Mouse (Mus musculus) heart, embryonic 14.5 days (tissue): ENCODE measurements around the gene Runx3. TPM values are rescaled to one million over a fixed set of nuclear protein-coding genes. Genes with fewer than 3 reads are reported as not detected.

Source experiments
- ATAC-seq: fragments of 200-750 bp; cut with Nextera tagmentation; 2 replicates; pipeline ENCODE4 v1.8.0; 2017; ENCODE audit warnings: low read depth, moderate TSS enrichment; ENCODE audit not compliant: insufficient number of reproducible peaks, insufficient read depth, low FRiP score
- H3K27ac ChIP-seq, 2 experiments: fragments of 200-500 bp in 1 of 2; fragments of 300-500 bp in 1 of 2; sonication (generic) in 1 of 2; replicated peaks in 1 of 2; 2 replicates each; pipeline ENCODE4 v1.5.1; 2012 to 2014; ENCODE audit warnings: low read depth in 2 of 2, low read length in 2 of 2, control low read depth in 1 of 2, mild to moderate bottlenecking in 1 of 2, mixed read lengths in 1 of 2; ENCODE audit not compliant: control insufficient read depth in 1 of 2, insufficient read depth in 1 of 2
- H3K27me3 ChIP-seq: fragments of 300-500 bp; sonication (generic); 2 replicates; pipeline ENCODE4 v1.6.1; 2014; ENCODE audit warnings: mild to moderate bottlenecking, low read length, control low read depth; ENCODE audit not compliant: control insufficient read depth, insufficient read depth
- H3K36me3 ChIP-seq: fragments of 300-500 bp; sonication (generic); 2 replicates; pipeline ENCODE4 v1.6.1; 2014; ENCODE audit warnings: mild to moderate bottlenecking, control low read depth, low read length, mixed read lengths; ENCODE audit not compliant: control insufficient read depth, insufficient read depth
- H3K4me1 ChIP-seq, 2 experiments: fragments of 200-500 bp in 1 of 2; fragments of 300-500 bp in 1 of 2; sonication (generic) in 1 of 2; 2 replicates each; pipeline ENCODE4 v1.6.1; 2012 to 2014; ENCODE audit warnings: low read length in 2 of 2, control low read depth in 1 of 2, mixed read lengths in 1 of 2; ENCODE audit not compliant: control insufficient read depth in 2 of 2, insufficient read depth in 2 of 2
- H3K4me2 ChIP-seq: fragments of 300-500 bp; sonication (generic); 2 replicates; pipeline ENCODE4 v1.6.1; 2014; ENCODE audit warnings: mild to moderate bottlenecking, low read length
- H3K4me3 ChIP-seq, 2 experiments: fragments of 200-500 bp in 1 of 2; fragments of 300-500 bp in 1 of 2; sonication (generic) in 1 of 2; 2 replicates each; pipeline ENCODE4 v1.5.1; 2012 to 2014; ENCODE audit warnings: low read length in 2 of 2, mild to moderate bottlenecking in 2 of 2, control low read depth in 1 of 2, low read depth in 1 of 2, moderate library complexity in 1 of 2; ENCODE audit not compliant: control insufficient read depth in 1 of 2, insufficient read depth in 1 of 2
- H3K9ac ChIP-seq: fragments of 300-500 bp; sonication (generic); 2 replicates; pipeline ENCODE4 v1.6.1; 2014; ENCODE audit warnings: mild to moderate bottlenecking, low read length
- H3K9me3 ChIP-seq: fragments of 300-500 bp; sonication (generic); 2 replicates; pipeline ENCODE4 v1.6.1; 2016; ENCODE audit warnings: low read length, control low read depth; ENCODE audit not compliant: control insufficient read depth
- WGBS: fragments of 180-500 bp; shearing (Covaris S2); extraction: QIAGEN DNeasy Blood & Tissue Kit; methylation state at CpG from one replicate; pipeline ENCODE4 v1.1.7; 2014; 5-methylcytosine and 5-hydroxymethylcytosine counted together
- polyA plus RNA-seq: library from polyadenylated mRNA; unstranded; fragments of >200 nt; fragmentation: Nextera tagmentation; extraction: Ambion mirVana; gene quantifications from 2 replicates; pipeline ENCODE4 v1.2.1, GENCODE M21; 2014

Gene Runx3
- polyA plus RNA-seq: 0.08 and 0.09 TPM in 2 replicates

GRCm38 (mm10) chr4:135120342-135121100 is at the start of gene Runx3:
Gene Runx3, plus strand, starts transcription at chr4:135120652.
- H3K4me1 ChIP-seq: no peaks in the 10 kb centered on the region
- no peak within 1 kb of the TSS for H3K4me2 ChIP-seq
- WGBS: 84% methylated on average over 18 of the region's 18 CpGs
- peaks cover 6% of the 10 kb centered on the region; the same call in 1 of the 2 replicates for H3K27me3 ChIP-seq
- no peak for ATAC-seq
- H3K27ac ChIP-seq: no peak within 1 kb of the TSS
- no peak within 1 kb of the TSS for H3K4me3 ChIP-seq
- no peaks in the 10 kb centered on the region for H3K36me3 ChIP-seq
- H3K9me3 ChIP-seq: no peaks in the 10 kb centered on the region
- H3K9ac ChIP-seq: no peak within 1 kb of the TSS

DNA sequence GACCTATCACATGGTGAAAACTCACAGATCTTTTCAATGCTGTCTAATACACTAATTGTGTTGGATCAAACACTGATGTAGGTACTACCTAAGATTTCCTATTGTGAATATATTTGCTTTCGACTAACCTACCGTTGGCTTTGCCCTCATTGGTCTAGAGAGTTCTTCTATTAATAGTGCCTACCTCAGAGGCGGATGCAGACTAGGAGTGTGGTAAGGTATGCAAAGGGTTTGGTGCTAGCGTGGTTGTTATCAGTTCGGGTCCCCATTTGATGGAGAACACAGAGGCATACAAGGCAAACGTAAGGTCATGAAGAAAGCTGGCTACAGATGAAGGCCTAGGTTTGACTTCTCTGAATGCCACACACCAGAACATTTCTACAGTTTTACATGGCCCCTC is 47.8 kb upstream of the Runx3 start:
- no peak overlapping the region for H3K4me2 ChIP-seq
- H3K36me3 ChIP-seq: no peaks in the 10 kb centered on the region
- peaks cover 0 to 2% of the 10 kb centered on the region in 2 experiments; a peak in 2 of 4 replicates for H3K4me1 ChIP-seq
- no peak for ATAC-seq
- H3K9ac ChIP-seq: no peak overlapping the region
- no peaks in the 10 kb centered on the region for H3K9me3 ChIP-seq
- no peak overlapping the region for H3K4me3 ChIP-seq
- no peak overlapping the region for H3K27ac ChIP-seq
- 48% methylated on average over 6 of the region's 6 CpGs for WGBS
- H3K27me3 ChIP-seq: no peaks in the 10 kb centered on the region

DNA sequence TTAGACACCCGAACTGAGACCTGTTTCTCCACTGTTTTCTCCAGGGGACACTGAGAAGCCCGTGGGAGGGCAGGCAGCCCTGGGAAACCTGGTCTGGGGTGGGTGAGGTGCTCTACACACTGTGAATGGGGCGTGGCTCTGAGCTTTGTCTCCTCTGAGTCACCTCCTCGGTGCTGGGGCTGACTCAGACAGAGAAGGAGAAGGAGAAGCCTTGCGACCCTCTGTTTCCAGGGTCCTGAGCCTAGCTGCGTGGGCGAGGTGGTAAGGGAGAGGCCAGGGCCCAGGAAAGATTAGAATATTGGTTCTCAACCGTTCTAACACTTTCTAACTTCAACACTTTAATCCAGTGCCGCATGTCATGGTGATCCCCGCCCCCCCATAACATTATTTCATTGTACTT is 46.9 kb upstream of the Runx3 start:
- Histone ChIP-seq H3K36me3 (no peaks in the 10 kb centered on the region), H3K9ac (no peak overlapping the region), H3K4me3 (no peak overlapping the region), H3K4me2 (no peak overlapping the region), H3K9me3 (no peaks in the 10 kb centered on the region), H3K27me3 (no peaks in the 10 kb centered on the region), H3K4me1 (peaks cover 0 to 2% of the 10 kb centered on the region in 2 experiments; a peak in 2 of 4 replicates), H3K27ac (no peak overlapping the region)
- ATAC-seq: no peak
- 67% methylated on average over 10 of the region's 10 CpGs for WGBS

DNA sequence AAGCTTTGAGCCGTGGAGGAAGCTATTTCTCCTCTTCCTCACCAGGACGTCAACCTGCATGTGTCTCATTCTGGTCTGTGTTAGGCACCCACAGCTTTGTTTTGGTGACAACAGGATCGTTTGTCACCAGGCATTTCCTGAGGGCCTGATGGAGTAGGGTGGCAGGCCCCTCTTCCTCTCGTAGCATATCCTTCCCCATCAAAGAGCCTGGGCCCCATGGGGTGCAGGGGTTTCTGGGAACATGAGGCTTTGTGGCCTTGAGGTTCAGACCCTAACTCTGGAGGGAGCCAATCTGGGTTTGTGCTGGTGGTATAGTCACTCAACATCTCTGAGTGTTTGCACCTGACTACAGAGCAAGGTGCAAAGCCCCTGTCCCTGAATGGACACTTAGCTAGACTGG is 45.8 kb upstream of the Runx3 start:
- WGBS: 66% methylated on average over 4 of the region's 4 CpGs
- H3K27ac ChIP-seq: no peak overlapping the region
- no peak overlapping the region for H3K9ac ChIP-seq
- H3K9me3 ChIP-seq: no peaks in the 10 kb centered on the region
- no peak for ATAC-seq
- no peak overlapping the region for H3K4me2 ChIP-seq
- H3K4me1 ChIP-seq: peaks cover 0 to 2% of the 10 kb centered on the region in 2 experiments; a peak in 2 of 4 replicates
- no peak overlapping the region for H3K4me3 ChIP-seq
- no peaks in the 10 kb centered on the region for H3K36me3 ChIP-seq
- H3K27me3 ChIP-seq: no peaks in the 10 kb centered on the region

DNA sequence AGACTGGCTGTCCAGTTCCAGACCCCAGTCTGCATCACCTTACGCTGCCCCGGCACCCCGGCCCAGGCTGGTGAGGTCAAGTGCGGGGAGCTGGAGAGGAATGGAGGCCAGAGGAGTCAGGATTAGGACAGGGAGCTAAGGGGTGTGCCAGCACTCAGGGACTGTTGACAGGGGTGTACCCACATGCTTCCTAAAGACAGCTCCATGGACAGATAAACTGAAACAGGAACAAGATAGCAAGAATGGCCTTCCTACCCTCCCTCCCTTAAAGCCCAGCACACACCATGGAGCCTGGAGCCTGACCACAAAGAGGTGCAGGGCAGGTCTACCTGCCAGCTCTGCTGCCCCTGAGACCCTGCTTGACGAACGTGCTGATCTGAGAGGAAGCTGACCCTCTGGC is 45.1 kb upstream of the Runx3 start:
- Histone ChIP-seq H3K4me1 (peaks cover 2 to 6% of the 10 kb centered on the region in 2 experiments; a peak in 2 of 4 replicates), H3K9ac (no peak overlapping the region), H3K4me2 (no peak overlapping the region), H3K4me3 (no peak overlapping the region), H3K9me3 (no peaks in the 10 kb centered on the region), H3K27ac (no peak overlapping the region), H3K36me3 (no peaks in the 10 kb centered on the region), H3K27me3 (no peaks in the 10 kb centered on the region)
- WGBS: 53% methylated on average over 6 of the region's 6 CpGs
- no peak for ATAC-seq

- no peak overlapping the region for H3K27ac ChIP-seq
- no peaks in the 10 kb centered on the region for H3K36me3 ChIP-seq
- no peaks in the 10 kb centered on the region for H3K9me3 ChIP-seq
- no peak overlapping the region for H3K9ac ChIP-seq
- H3K4me3 ChIP-seq: no peak overlapping the region
- H3K4me2 ChIP-seq: no peak overlapping the region
- 93% methylated on average over 5 of the region's 5 CpGs for WGBS
- no peaks in the 10 kb centered on the region for H3K27me3 ChIP-seq
- no peak for ATAC-seq
- peaks cover 2 to 10% of the 10 kb centered on the region in 2 experiments; a peak in 3 of 4 replicates for H3K4me1 ChIP-seq
Measured at GRCm38 (mm10) chr4:135076611-135077010, 43.8 kb upstream of the Runx3 start.

GRCm38 (mm10) chr4:135077196-135077595 is 43.3 kb upstream of the Runx3 start:
- peaks cover 2 to 10% of the 10 kb centered on the region in 2 experiments; a peak in 3 of 4 replicates for H3K4me1 ChIP-seq
- no peak overlapping the region for H3K9ac ChIP-seq
- no peak for ATAC-seq
- no peaks in the 10 kb centered on the region for H3K9me3 ChIP-seq
- no peaks in the 10 kb centered on the region for H3K36me3 ChIP-seq
- WGBS: 72% methylated on average over 9 of the region's 9 CpGs
- H3K4me2 ChIP-seq: no peak overlapping the region
- H3K27me3 ChIP-seq: no peaks in the 10 kb centered on the region
- H3K27ac ChIP-seq: no peak overlapping the region
- no peak overlapping the region for H3K4me3 ChIP-seq
